Mouse (Mus musculus): ENCODE measurements around the gene Txn1. TPM values are rescaled to one million over a fixed set of nuclear protein-coding genes. Genes with fewer than 3 reads are reported as not detected.
A peak's percentile ranks its signal among the peaks of the same experiment; 100 is the strongest.

Txn1 gene
- polyA plus RNA-seq, 1 experiment from 2014 or later = 382 TPM

DNA sequence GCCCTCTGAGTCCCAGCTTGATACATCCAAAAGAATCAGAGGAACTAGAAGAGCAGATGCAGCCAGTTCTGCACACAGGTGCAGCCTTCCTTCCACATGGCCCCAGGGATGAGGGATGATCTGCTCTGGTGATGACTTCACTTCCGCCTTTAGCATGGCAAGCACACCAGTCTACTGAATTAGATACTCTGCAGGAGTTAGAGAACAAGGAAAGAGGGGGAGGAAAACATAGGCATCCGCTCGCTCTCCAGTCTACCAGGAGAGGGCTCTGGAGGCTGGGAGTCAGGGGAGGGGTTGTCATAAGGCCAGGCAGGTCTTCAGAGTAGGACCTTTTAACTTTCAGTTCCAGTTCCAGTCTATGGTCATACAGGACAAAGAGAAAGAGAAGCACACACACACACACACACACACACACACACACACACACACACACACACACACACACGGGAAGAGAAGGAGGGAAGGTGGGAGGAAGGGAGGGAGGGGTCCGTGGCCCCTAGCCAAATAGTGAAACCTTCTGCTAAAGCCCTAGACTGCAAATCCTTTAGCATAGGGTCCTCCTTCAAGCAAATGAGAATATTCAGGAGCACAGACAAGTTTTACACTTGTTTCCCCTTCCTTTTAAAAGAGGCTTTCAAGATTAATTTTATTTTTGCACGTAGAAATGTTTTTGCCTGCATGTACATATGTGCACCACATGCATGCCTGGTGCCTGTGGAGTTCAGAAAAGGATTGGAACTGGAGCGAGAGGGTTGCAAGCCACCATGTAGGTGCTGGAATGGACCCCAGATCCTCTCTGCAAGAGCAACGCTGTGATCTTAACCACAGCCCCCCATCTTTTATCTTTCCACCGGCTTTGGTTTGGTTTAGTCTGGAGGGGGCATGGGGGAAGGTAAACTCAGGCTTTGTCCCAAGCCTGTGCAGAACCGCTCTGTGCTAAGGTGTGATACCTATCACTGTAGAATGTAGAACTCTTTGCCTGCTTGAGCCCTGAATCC is 41.7 kb downstream of the Txn1 start:
- H3K9me3 ChIP-seq (replicated peaks) = no peaks in the 10 kb centered on the region
- 81% methylated on average over 10 of the region's 10 CpGs for WGBS
- no peaks in the 10 kb centered on the region for H3K36me3 ChIP-seq (ENCODE audit: poor library complexity, severe bottlenecking)
- no peak overlapping the region for H3K27ac ChIP-seq
- H3K4me3 ChIP-seq = no peak overlapping the region
- no peak overlapping the region for H3K9ac ChIP-seq
- peaks cover 16% of the 10 kb centered on the region; the same call in 1 of the 2 replicates for H3K4me1 ChIP-seq
- no peak for ATAC-seq
- H3K4me2 ChIP-seq = no peak overlapping the region
- peaks cover 4% of the 10 kb centered on the region; the same call in 1 of the 2 replicates for H3K27me3 ChIP-seq

- H3K36me3 ChIP-seq (ENCODE audit: poor library complexity, severe bottlenecking) = no peaks in the 10 kb centered on the region
- peaks cover 4% of the 10 kb centered on the region; the same call in 1 of the 2 replicates for H3K27me3 ChIP-seq
- no peak overlapping the region for H3K4me3 ChIP-seq
- H3K9me3 ChIP-seq (replicated peaks) = no peaks in the 10 kb centered on the region
- no peak for ATAC-seq
- no peak overlapping the region for H3K9ac ChIP-seq
- peaks cover 12% of the 10 kb centered on the region; the same call in 1 of the 2 replicates for H3K4me1 ChIP-seq
- no peak overlapping the region for H3K27ac ChIP-seq
- no peak overlapping the region for H3K4me2 ChIP-seq
These were observed 43.2 kb downstream of the Txn1 start for GRCm38 (mm10) chr4:57913021-57913420.

DNA sequence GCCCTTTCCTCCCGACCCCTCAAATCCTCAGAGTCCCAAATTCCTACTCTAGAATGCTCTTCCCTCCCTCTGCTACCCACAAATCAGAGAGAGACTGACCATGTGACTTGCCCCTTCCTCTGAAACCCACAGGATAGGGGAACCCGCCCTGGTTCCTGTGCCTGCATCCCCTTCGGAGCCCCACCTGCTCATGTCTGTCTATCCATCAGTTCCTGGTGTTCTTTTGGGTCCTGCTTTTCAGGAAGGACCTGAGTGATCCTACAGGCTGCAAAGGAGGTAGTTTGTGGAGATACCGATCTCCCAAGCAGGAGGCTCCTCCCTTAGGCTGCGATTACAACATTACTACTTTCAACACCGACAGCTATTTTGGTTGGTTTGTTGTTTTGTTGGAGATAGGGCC is 47.4 kb downstream of the Txn1 start:
- Histone ChIP-seq H3K27ac (no peak overlapping the region), H3K36me3 (ENCODE audit: poor library complexity, severe bottlenecking) (no peaks in the 10 kb centered on the region)
- WGBS = 92% methylated on average over 6 of the region's 6 CpGs

GRCm38 (mm10) chr4:57906708-57907107 is 49.5 kb downstream of the Txn1 start:
- ATAC-seq = no peak
- WGBS = 10% methylated on average over 2 of the region's 2 CpGs
- Histone ChIP-seq H3K9me3 (replicated peaks) (no peaks in the 10 kb centered on the region), H3K27ac (no peak overlapping the region), H3K9ac (no peak overlapping the region), H3K4me3 (no peak overlapping the region), H3K27me3 (no peaks in the 10 kb centered on the region), H3K4me2 (no peak overlapping the region), H3K36me3 (ENCODE audit: poor library complexity, severe bottlenecking) (no peaks in the 10 kb centered on the region), H3K4me1 (no peaks in the 10 kb centered on the region)

More for the DNA sequence above, 47.4 kb downstream of the Txn1 start:
- Histone ChIP-seq H3K9ac (no peak overlapping the region), H3K4me3 (no peak overlapping the region), H3K27me3 (no peaks in the 10 kb centered on the region), H3K4me2 (no peak overlapping the region), H3K4me1 (no peaks in the 10 kb centered on the region), H3K9me3 (replicated peaks) (no peaks in the 10 kb centered on the region)
- no peak for ATAC-seq

DNA sequence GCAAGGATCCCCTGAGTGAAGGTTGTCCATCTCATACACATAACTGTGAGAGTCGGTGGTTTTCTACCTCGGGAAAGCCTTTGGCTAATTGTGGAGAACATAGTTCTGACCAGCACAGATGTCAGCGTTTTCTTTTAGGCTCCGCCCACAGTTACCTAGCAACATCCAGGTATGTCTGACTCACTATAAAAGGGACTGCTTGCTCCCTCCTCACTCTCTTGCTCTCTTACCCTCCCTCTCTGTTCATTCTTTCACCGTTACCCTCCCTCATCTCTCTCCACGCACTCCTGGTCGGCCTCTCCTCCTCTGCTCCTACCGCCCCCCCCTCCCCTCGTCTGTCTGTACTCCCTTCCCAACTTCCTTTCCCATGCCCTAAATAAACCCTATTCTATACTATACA is 51.6 kb downstream of the Txn1 start:
- no peaks in the 10 kb centered on the region for H3K4me1 ChIP-seq
- H3K4me2 ChIP-seq = no peak overlapping the region
- no peak overlapping the region for H3K27ac ChIP-seq
- H3K27me3 ChIP-seq = no peaks in the 10 kb centered on the region
- ATAC-seq = peak; percentile 13; the same call in 1 of the 2 replicates
- WGBS = 25% methylated on average over 9 of the region's 9 CpGs
- no peak overlapping the region for H3K9ac ChIP-seq
- no peak overlapping the region for H3K4me3 ChIP-seq
- H3K9me3 ChIP-seq (replicated peaks) = no peaks in the 10 kb centered on the region
- no peaks in the 10 kb centered on the region for H3K36me3 ChIP-seq (ENCODE audit: poor library complexity, severe bottlenecking)

- 9% methylated on average over 5 of the region's 5 CpGs for WGBS
- H3K27me3 ChIP-seq = no peaks in the 10 kb centered on the region
- no peak overlapping the region for H3K27ac ChIP-seq
- no peaks in the 10 kb centered on the region for H3K9me3 ChIP-seq (replicated peaks)
- no peaks in the 10 kb centered on the region for H3K4me1 ChIP-seq
- no peak overlapping the region for H3K4me3 ChIP-seq
- H3K9ac ChIP-seq = no peak overlapping the region
- peak; percentile 67; the same call in 1 of the 2 replicates for ATAC-seq
- H3K4me2 ChIP-seq = no peak overlapping the region
- H3K36me3 ChIP-seq (ENCODE audit: poor library complexity, severe bottlenecking) = no peaks in the 10 kb centered on the region
These were observed 52.0 kb downstream of the Txn1 start for GRCm38 (mm10) chr4:57904211-57904610.

- ATAC-seq = no peak
- Histone ChIP-seq H3K4me2 (no peak overlapping the region), H3K27ac (no peak overlapping the region), H3K4me3 (no peak overlapping the region), H3K9ac (no peak overlapping the region), H3K4me1 (no peaks in the 10 kb centered on the region), H3K36me3 (ENCODE audit: poor library complexity, severe bottlenecking) (no peaks in the 10 kb centered on the region), H3K27me3 (no peaks in the 10 kb centered on the region), H3K9me3 (replicated peaks) (no peaks in the 10 kb centered on the region)
- 88% methylated on average over 5 of the region's 5 CpGs for WGBS
These were observed 53.6 kb downstream of the Txn1 start for GRCm38 (mm10) chr4:57902619-57903018.

GRCm38 (mm10) chr4:57901210-57901609 is 55.0 kb downstream of the Txn1 start:
- peak; percentile 68; the same call in 1 of the 2 replicates for ATAC-seq
- no peak overlapping the region for H3K9ac ChIP-seq
- no peak overlapping the region for H3K4me3 ChIP-seq
- WGBS = 8% methylated on average over 4 of the region's 4 CpGs
- no peak overlapping the region for H3K4me2 ChIP-seq
- H3K27me3 ChIP-seq = no peaks in the 10 kb centered on the region
- H3K4me1 ChIP-seq = 0 out of 2 replicates have a peak, but pooled peaks cover 3% of the 10 kb centered on the region
- no peak overlapping the region for H3K27ac ChIP-seq
- no peaks in the 10 kb centered on the region for H3K36me3 ChIP-seq (ENCODE audit: poor library complexity, severe bottlenecking)
- H3K9me3 ChIP-seq (replicated peaks) = no peaks in the 10 kb centered on the region

- H3K27ac ChIP-seq = no peak overlapping the region
- H3K4me3 ChIP-seq = no peak overlapping the region
- H3K36me3 ChIP-seq (ENCODE audit: poor library complexity, severe bottlenecking) = no peaks in the 10 kb centered on the region
- peaks cover 9% of the 10 kb centered on the region; the same call in 1 of the 2 replicates for H3K4me1 ChIP-seq
- no peaks in the 10 kb centered on the region for H3K27me3 ChIP-seq
- no peak overlapping the region for H3K9ac ChIP-seq
- no peak overlapping the region for H3K4me2 ChIP-seq
- ATAC-seq = no peak
- no peaks in the 10 kb centered on the region for H3K9me3 ChIP-seq (replicated peaks)
- WGBS = 63% methylated on average over 3 of the region's 3 CpGs
These were observed 59.6 kb downstream of the Txn1 start for GRCm38 (mm10) chr4:57896631-57897030.

DNA sequence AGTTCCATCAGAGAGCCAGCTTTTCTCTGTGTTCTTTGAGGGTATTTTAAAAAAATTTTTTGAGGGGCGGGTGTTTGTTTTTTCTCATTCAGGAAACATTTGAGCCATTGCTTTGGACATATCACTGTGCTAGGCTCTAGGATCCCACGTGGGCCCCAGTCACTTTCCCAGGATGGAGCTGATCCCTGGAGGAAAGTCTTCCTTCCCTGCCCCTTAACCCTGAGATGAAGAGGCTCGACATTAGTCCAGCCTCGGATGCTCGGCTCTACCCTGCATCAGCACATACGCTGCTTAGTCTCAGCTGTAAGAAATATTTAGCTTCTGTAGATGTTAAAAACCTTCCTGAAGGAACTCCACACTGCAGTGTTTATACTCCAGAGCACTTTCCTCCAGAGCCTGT is 60.3 kb downstream of the Txn1 start:
- H3K4me3 ChIP-seq = no peak overlapping the region
- peaks cover 9% of the 10 kb centered on the region; the same call in 1 of the 2 replicates for H3K4me1 ChIP-seq
- H3K4me2 ChIP-seq = no peak overlapping the region
- no peaks in the 10 kb centered on the region for H3K27me3 ChIP-seq
- ATAC-seq = no peak
- H3K36me3 ChIP-seq (ENCODE audit: poor library complexity, severe bottlenecking) = no peaks in the 10 kb centered on the region
- no peaks in the 10 kb centered on the region for H3K9me3 ChIP-seq (replicated peaks)
- WGBS = 68% methylated on average over 6 of the region's 6 CpGs
- H3K9ac ChIP-seq = no peak overlapping the region
- no peak overlapping the region for H3K27ac ChIP-seq

- no peak for ATAC-seq
- Histone ChIP-seq H3K4me2 (no peak overlapping the region), H3K9me3 (replicated peaks) (no peaks in the 10 kb centered on the region), H3K27me3 (no peaks in the 10 kb centered on the region), H3K9ac (no peak overlapping the region), H3K27ac (0 out of 2 replicates have a peak overlapping the region, but pooled peaks have one; percentile 14), H3K4me3 (no peak overlapping the region), H3K36me3 (ENCODE audit: poor library complexity, severe bottlenecking) (no peaks in the 10 kb centered on the region), H3K4me1 (peaks cover 9% of the 10 kb centered on the region; the same call in 1 of the 2 replicates)
- WGBS = 27% methylated on average over 5 of the region's 5 CpGs
These were observed 61.1 kb downstream of the Txn1 start for GRCm38 (mm10) chr4:57895140-57895539.
